Mouse (Mus musculus): ENCODE measurements around the gene Ccdc58. TPM values are rescaled to one million over a fixed set of nuclear protein-coding genes. Genes with fewer than 3 reads are reported as not detected.
"Not testable (repeated sequence)": the region's sequence is repeated elsewhere in the genome, so short reads cannot be mapped to it uniquely, and the experiment has no call there.

Ccdc58 gene
- 4.8 and 21.3 TPM in 2 replicates for total RNA-seq (2015; ENCODE audit: low replicate concordance)
- total RNA-seq (2017; ENCODE audit: low replicate concordance) = 2.6 and 10.6 TPM in 2 replicates

DNA sequence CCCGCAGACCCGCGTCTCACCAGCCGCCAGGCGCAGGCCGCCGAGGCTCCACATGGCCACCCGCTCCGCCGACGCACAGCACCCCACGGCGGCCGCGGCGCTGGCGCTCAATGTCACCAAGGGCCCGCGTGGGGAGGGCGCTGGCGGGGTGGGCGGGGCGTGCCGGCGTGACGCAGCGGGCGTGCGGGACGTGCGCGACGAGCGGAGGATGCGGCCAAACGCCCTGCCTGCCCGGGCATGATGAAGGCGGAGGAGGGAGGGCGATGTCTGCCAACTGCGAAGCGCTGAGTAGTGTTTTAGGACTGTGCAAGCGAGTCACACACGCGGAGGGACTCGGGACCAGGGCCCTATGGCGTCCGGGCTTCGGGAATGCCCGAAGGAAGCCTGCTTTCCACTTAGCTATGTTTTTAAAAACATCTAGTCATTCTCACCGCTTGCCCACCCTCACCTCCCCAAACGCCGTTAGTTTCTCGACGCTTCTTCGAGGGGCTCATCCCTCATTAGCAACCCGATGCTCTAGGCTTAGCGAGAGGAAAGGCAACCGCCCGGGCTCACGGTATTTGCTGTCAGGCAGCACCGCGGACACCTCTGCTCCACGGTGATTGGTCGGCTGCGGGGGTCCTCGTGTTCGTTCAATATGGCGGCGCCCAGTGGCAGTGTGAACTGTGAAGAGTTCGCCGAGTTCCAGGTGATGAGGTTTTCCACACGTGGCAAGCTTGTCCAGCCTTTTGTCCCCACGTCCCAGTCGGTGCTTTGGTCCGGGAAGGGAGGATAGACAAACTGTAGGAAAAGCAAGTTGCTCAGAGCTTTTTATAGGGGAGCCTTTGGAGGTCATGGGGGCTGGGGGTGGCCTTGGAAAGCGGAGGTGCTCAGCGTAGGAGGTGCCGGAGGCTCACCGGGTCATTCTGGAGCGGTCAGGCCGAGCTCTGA is at the start of gene Ccdc58, which contains the start of gene Fam162a:
Gene Ccdc58 (plus strand): TSS at position 236 of the 930 bp plus-strand sequence.
Gene Fam162a (minus strand): TSS at position 145 of the 930 bp plus-strand sequence.
- peak; percentile 94 for ATAC-seq (replicated peaks; ENCODE audit: low FRiP score, poor library complexity, severe bottlenecking)

DNA sequence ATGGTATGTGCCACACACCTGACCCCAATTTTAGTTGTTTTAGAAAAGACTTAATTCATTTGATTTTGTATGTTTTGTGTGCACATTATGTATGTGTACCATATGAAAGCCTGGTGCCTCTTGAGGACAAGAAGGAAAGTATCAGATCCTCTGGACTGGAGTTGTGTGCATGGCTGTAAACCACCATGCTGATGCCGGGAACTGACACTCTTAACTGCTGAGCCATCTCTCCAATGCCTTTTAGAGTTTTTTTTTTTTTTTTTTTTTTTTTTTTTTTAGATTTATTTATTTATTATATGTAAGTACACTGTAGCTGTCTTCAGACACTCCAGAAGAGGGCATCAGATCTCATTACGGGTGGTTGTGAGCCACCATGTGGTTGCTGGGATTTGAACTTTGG is 43.4 kb upstream of the Ccdc58 start:
- not testable (repeated sequence) for ATAC-seq (replicated peaks; ENCODE audit: low FRiP score, poor library complexity, severe bottlenecking)

DNA sequence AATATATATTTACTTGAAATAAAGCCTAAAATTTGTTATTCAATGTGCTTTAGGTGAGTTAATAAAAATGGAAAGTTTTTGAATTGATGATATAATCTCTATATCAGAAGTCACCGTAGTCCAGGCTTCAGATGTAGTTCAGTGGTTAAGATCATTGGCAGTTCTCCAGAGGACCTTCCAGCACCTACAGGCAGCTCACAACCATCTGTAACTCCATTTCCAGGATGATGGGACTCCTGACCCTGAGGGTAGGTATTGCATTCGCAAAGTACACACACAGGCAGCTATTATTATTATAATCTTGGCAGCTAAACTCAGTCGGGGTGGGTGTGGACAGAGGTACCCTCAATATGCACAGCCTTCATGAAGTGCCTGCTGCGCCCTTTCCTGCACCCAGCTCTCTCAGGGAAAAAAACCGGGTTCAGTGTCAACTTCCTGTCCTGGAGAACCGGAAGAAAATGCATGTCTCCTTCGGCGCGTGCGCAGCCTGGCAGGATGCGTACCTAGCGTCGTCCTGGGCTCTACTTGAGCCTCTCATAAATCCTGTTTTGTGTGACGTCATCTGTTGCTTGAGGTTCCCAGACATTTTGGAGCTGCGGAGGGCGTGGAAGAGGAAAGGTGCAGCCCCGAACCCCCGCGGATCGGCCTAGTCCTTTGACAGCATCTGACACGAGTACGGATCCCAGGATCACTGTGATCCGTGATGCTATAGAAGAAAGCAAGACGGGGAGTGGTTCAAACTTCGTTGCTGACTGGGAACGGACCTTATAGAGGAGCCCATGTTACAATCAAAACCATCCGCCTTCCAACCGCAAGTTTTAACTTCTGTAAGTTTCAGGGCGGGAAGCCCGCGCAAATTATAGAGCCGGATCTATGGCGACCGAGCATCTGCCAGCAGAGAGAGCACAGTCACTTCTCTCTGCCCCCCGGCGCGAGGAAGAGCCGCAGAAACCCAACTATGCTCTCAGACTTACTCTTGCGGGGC is 30.6 kb upstream of the Ccdc58 start, which contains the start of gene Wdr5b:
Gene Wdr5b (plus strand): TSS at position 551 of the 985 bp plus-strand sequence.
- ATAC-seq (replicated peaks; ENCODE audit: low FRiP score, poor library complexity, severe bottlenecking) = peak; percentile 95

DNA sequence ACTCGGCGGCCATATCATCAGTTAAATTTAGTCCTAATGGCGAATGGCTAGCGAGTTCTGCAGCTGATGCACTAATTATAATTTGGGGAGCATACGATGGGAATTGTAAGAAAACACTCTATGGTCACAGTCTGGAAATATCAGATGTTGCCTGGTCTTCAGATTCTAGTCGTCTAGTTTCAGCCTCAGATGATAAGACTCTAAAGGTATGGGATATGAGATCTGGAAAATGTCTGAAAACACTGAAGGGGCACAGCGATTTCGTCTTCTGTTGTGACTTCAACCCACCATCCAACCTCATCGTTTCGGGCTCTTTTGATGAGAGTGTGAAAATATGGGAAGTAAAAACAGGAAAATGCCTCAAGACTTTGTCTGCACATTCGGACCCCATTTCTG is 29.9 kb upstream of the Ccdc58 start:
- ATAC-seq (replicated peaks; ENCODE audit: low FRiP score, poor library complexity, severe bottlenecking) = no peak

DNA sequence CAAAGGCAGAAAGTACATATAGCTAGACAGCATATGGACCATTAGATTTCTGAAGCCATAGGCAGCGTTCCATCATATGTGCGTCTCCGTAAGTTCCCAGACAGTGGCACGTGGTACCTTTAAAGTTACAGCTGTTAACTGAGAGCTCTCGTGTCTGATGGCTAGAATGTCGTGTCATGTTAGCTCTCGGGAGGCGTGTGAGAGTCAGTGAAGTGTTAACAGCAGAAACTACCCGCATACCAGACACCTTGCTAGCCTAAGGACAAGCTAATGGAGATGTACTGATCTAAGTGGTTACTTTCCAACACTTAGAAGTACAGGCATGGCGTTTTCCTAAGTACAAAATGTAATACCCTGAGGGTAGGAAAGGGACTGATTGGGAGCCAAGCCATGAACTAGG is 28.4 kb upstream of the Ccdc58 start:
- ATAC-seq (replicated peaks; ENCODE audit: low FRiP score, poor library complexity, severe bottlenecking) = no peak

DNA sequence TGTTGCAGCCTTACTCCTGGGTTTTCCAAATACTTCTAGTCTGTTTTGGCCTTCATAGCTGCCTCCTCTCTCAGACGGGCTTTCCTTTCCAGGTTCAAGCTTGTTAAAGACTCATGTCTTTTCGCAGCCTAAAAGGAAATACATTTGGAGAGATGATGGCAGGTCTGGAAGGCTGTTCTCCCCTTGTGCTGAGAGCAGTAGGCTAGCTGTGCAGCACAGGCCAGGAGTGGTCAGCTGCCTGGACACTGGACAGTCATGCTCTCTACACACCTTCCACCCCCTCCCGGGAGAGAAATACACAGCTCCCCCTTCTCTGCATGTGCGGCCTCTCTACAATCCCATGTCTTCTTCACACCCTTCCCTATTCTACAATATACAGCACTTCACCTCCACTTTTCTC is 27.5 kb upstream of the Ccdc58 start:
- ATAC-seq (replicated peaks; ENCODE audit: low FRiP score, poor library complexity, severe bottlenecking) = no peak

DNA sequence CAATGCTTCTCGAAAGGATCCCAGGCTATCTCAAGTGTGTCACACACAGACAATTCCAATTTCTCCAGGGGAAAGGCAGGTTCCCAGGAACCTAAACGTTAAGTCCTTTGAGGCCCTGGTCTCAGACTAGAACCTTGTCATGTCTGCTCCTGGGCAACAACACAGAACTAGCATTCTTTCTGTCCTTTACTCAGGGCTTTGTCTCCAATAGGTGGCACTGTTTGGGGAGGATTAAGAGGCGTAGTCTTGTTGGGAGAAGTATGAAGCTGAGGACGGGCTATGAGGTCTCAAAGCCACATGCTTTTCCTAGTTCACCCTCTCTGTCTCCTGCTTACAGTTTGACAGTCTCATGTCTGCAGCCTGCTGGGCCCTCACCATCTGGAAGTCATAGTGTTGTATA is 23.9 kb upstream of the Ccdc58 start:
- no peak for ATAC-seq (replicated peaks; ENCODE audit: low FRiP score, poor library complexity, severe bottlenecking)

DNA sequence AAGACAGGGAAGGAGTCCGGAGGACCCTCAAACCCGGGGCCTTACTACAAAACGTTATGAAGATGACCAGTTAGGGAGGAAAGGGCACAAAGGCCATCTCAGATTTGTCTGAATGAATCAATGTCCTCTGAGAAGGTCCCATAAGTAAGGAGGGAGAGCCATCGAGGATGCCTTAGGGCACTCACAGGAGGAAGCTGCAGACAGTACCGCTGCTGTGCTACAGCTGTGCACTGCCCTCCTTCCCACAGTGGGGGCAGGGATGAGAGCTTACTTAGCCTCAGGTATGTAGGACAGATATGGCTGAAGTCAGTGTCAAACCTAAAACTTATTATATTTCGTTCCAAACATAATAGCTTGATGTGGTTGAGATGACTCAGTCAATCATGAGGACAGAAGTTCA is 20.0 kb upstream of the Ccdc58 start:
- no peak for ATAC-seq (replicated peaks; ENCODE audit: low FRiP score, poor library complexity, severe bottlenecking)

DNA sequence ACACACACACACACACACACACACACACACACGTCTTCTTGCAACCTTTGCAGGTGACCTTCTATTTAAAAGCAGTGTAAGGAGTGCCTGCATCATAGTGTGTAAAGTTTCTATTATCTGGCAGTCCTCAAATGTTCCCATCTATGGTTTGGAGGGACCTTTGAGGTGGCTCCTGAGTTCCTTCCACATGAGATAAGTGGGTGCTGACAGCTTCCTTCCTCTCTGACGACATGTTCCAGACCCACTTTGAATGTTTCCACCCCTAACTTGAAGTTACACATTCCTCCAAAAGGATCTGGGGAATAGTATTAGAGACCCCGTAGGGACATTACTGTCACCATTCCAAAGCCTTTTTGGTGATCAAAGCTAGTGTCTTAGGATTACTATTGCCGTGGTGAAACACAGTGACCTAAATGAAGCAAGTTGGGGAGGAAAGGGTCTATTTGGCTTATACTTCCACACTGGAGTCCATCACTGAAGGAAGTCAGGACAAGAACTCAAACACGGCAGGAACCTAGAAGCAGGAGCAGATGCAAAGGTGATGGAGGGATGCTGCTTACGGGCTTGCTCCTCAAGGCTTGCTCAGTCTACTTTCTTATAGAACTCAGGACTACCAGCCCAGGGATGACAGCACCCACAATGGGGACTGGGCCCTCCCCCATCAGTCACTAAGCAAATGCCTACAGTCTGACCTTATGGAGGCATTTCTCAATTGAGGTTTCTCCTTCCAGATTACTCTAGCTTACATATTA is 17.8 kb upstream of the Ccdc58 start:
- no peak for ATAC-seq (replicated peaks; ENCODE audit: low FRiP score, poor library complexity, severe bottlenecking)

DNA sequence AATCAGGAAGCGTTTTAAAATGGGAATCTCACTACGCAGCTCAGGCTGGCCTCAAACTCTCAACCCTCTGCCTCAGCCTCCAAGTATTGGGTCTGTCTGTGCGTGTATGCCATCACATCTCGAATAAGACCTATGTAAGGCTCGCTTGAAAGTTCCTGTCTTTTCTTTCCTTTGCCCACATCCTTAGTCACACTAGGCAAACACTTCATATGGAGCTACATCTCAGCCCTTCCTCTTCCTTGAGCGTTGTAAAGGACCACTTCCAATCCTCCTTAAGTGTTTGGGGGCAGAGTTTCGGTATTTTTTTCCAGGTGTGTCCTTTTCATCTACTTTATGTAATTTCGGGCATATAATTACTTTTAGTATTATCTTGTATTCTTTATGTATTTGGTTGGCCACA is 16.6 kb upstream of the Ccdc58 start:
- no peak for ATAC-seq (replicated peaks; ENCODE audit: low FRiP score, poor library complexity, severe bottlenecking)

DNA sequence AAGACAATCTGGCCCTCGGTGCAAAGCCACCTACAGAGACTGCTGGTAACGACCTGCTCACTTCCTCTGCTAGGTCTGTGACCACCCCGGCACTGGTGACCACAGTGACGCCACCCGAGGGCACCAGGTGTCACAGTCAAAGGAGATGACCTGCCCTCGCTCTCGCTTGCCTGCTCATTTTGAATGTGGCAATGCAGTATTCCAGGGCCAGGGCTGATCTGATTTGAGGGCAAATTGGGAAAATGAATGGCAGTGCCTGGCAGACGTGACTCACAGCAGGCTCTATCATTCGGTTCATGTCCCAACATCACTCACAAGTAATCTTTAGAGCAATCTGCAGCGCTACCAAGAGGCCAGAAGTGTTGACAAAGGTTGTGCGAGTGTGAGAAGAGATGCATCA is 15.1 kb upstream of the Ccdc58 start:
- no peak for ATAC-seq (replicated peaks; ENCODE audit: low FRiP score, poor library complexity, severe bottlenecking)

DNA sequence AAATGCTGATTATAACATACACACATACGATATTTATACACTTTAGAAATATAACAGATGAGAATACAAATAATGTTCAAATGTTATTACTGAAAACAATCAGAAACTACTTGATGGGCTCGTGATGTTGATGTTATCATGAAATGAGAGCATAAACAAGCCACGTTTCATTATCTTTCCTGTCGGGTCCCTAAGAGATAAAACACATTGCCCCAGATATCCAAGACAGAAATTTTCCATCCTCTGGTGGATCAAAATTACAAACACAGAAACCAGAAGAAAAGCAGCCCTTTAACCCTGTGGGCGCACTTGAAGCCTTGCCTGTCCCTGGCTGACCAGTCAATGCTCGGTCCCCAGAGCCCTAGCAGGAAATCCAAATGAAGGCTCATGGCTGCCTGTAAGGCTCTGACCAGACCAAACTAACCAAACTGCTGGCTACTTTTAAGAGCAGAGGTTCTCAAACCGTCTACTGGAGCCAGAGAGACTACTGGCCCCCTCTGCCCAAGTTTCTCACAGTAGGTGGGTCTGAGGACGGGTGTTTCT is 13.5 kb upstream of the Ccdc58 start:
- no peak for ATAC-seq (replicated peaks; ENCODE audit: low FRiP score, poor library complexity, severe bottlenecking)

DNA sequence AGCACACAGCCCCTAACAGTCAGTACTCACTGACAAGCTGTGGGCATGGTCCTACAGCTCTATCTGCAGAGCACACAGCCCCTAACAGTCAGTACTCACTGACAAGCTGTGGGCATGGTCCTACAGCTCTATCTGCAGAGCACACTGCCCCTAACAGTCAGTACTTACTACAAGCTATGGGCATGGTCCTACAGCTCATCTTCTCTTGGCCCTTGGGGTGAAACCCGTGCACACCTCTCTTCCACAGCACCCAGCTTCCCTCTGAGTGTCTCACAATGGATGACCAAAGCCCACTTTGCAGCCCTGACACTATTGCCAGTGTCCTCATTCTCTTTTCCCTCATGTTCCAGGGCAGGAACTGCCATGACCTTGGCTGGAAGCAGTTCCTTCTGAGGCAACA is 9.0 kb upstream of the Ccdc58 start:
- ATAC-seq (replicated peaks; ENCODE audit: low FRiP score, poor library complexity, severe bottlenecking) = not testable (repeated sequence)

DNA sequence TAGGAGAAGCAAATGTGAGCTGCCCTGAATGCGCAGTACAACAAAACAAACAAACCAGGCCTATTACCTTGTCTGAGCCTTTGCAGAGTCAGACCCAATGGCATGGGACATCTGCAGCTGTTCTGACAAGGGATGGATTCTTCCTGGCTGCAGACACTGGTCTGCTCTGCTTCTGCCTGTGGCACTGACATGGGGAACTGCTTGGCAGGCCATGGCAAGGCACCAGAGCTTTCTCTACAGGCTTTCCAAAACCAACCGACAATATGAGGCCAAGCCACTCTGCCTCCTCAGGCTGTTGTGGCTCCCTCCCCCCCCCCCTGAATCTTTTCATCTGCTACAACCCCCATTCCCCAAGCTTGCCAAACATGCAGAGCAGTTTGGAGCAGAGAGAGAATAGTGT is 8.2 kb upstream of the Ccdc58 start:
- ATAC-seq (replicated peaks; ENCODE audit: low FRiP score, poor library complexity, severe bottlenecking) = no peak

DNA sequence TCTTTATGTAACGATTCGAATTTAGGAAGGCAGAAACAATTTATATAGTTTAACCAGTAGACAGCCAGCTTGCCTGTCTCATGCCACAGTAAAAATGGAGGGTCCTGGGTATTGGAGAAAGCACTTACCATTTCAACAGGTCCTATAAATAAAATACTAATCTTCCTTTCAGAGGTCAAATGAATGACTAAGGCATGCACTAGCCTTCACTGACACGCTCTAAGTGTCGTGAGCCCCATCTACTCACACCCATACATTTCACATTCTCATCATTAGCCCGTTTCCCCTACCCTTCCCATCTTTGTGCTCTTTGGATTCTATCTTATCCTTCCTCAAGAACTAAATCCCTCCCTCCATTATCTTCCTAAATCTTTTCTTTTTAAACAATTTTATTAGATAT is 6.6 kb upstream of the Ccdc58 start:
- no peak for ATAC-seq (replicated peaks; ENCODE audit: low FRiP score, poor library complexity, severe bottlenecking)

DNA sequence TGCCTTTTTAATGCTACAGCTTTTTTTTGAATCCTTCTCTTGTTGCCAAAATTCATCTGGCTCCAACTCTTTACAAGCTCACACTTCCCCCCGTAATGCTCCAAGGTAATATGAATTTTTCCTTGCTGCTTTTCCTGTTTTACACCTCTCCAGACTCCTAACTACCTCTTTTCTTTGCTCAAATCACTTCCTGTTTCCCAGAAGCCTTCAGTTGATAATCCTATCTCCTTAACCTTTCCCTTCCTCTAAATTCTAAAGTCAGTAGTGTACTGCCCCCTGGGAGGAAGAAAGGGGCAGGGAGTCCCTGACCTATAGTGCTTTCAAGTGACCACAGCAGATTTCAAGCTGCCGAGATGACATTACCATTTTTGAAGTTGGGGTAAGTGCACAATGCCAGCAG is 3.8 kb upstream of the Ccdc58 start:
- ATAC-seq (replicated peaks; ENCODE audit: low FRiP score, poor library complexity, severe bottlenecking) = no peak

DNA sequence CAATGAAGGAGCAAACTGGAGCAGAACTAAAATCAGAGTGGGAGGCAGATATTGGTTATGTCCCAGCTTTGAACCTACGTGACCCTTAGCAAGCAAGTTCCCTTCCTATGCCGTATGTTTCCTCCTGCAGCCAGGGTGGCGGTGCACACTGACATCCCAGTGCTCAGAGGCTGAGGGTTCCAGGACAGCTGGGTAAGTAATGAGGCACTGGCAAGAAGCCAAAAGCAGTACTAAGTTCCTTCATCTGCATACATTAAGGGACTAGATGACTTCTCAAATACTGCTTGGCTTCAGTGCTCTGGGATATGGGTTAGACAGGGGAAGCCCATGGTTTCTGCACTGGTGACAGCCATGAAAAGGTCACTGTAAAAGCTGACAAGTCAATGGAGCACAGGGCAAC is 3.1 kb upstream of the Ccdc58 start:
- ATAC-seq (replicated peaks; ENCODE audit: low FRiP score, poor library complexity, severe bottlenecking) = no peak

DNA sequence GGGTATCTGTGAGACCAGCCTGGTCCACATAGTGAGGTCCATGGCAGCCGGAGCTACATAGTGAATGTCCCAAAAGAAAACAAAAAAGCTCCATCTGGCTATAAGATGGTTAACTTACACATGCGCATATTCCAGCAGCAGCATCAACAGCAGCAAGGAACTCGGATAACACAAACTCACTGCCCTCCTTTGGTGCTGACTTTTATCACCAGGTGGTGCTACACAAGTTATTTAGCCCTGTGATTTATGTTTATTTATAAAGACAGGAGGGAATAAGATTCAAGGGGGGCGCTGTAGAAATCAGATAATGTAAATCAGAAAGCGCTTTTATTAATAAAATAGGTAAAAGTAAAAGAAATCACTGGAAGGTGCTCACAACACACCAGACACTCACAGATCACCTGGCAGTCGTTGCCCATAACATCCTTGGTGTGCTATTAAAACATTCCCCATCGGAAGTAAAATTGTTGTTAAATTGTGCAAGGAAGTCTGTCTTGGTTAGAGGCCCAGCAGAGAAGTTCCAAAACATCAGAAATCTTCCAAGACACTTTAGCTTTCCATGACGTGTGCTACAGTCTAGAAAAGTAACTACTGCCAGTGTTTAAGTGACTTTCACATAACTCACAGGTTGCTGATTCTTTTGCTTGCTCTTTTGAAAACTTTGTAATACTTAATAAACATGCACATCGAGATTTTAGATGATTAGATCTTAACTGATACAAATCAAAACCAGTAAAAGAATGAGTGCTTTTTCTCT is 1.5 kb upstream of the Ccdc58 start:
- ATAC-seq (replicated peaks; ENCODE audit: low FRiP score, poor library complexity, severe bottlenecking) = no peak

DNA sequence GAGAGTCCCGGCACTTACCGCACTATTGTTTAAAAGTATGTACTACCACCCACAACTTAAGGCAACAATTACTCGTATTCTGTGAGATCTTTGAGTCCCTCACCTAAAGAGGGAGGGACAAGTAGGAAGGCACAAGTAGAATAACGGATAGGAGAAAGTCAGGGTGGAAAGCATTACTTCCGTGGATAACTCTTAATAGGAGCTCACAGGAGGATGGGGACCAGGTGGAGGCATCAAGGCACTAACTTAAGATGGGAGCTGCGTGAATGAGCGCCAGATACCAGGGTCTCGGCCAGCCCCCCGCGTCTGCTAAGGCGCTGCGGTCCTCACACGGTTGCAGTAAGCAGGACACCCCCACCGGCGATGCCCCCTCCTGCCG is 425 bp upstream of the Ccdc58 start:
- peak; percentile 12 for ATAC-seq (replicated peaks; ENCODE audit: low FRiP score, poor library complexity, severe bottlenecking)

Data from erythroblast, adult 5-6 weeks (primary cell).